Comparison of ENCODE assay signal across 11 mouse cellular contexts in the genomic region with DNA sequence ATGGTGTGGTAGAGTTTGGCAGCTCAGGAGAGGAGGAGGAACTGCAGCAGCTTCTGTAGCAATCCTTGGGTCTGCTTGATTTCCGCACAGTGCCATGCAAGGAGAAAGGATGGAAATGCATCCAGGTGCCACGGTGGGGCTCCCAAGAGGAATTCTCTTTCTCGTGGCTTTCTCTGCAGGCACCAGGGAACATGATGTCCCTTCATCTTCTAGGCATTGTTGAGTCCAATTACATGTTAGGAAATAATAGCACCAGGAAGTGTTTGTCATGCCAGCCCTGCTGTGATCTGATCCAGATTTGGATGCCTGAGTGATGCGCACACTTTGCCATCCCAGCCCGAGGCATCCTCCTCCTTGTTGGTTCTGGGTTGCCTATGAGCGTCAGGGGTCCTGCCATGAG.
"Had no signal": no experiment of that assay in that cellular context is flagged by ENCODE, and none has a peak within 500 bp of the region (broad histone marks: within the 10 kb centered on the region; RNA-seq: fewer than 3 reads in every experiment).

No protein-coding gene starts in this region.

- H3K27me3 ChIP-seq: liver, embryonic 15.5 days had no signal

- H3K9ac ChIP-seq: liver, embryonic 15.5 days; midbrain, embryonic 13.5 days had no signal

- H3K4me1 ChIP-seq: limb, embryonic 10.5 days; liver, embryonic 15.5 days; midbrain, embryonic 13.5 days had no signal

- H3K9me3 ChIP-seq: limb, embryonic 10.5 days; liver, embryonic 15.5 days; midbrain, embryonic 13.5 days had no signal

- H3K27ac ChIP-seq: left cerebral cortex, adult 2 months; limb, embryonic 10.5 days; liver, embryonic 15.5 days; midbrain, embryonic 13.5 days had no signal

- H3K4me3 ChIP-seq: left cerebral cortex, adult 2 months; limb, embryonic 10.5 days; liver, embryonic 15.5 days; midbrain, embryonic 13.5 days had no signal

- H3K36me3 ChIP-seq: limb, embryonic 10.5 days; liver, embryonic 15.5 days; midbrain, embryonic 13.5 days had no signal

- ATAC-seq: lung, postnatal 0 days; midbrain, embryonic 13.5 days had no signal

- H3K4me2 ChIP-seq: liver, embryonic 11.5 days; liver, embryonic 15.5 days; midbrain, embryonic 13.5 days had no signal

- DNase-seq: kidney, postnatal 4 days; lung, adult 2 months; lung, postnatal 36 days; thymus, adult 2 months; thymus, postnatal 25 days had no signal
